Mouse (Mus musculus): Measurements from ENCODE around the gene Syne2. TPM values are rescaled to one million over a fixed set of nuclear protein-coding genes. Genes with fewer than 3 reads are reported as not detected.

The Syne2 gene
- polyA plus RNA-seq, 1 experiment, result 12.5 TPM

DNA sequence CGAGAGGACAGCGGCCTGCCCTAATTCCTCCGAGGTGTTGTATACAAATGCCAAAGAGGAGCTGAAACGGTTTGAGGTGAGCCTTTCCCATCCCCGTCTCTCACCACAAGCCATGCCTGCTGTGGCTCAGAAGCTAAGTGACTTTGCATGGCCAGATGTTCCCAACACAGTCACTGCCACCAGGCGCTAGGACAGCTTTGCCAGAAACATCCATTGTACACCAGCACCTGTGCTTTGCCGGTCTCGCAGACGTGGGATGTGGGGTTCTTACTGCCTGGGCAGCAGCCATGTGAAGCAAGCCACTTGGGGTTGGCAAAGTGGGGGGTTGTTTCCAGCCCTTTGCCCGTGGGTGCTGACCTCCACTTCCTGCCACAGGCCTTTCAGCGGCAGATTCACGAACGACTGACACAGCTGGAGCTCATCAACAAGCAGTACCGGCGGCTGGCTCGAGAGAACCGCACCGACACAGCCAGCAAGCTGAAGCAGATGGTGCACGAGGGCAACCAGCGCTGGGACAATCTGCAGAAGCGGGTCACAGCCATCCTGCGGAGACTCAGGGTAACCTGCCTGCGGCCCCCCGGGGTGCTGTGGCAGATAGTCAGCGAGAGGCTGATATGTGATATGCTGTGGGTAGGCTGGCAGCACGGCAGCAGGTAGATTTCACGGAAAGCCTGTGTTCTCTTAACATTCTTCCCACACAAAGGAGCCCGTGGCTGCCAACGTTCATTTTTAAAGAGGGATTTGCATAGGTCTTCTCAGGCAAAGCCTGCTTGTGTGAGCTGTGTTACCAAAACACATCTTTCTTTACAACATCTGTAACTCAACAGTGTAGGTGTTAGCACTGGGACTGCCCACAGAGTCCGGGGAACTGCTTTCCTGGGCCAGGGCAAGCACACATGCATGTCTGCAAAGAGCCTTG is 277.4 kb downstream of the Syne2 start:
- no peak for TF ChIP-seq CTCF (IDR thresholded peaks at IDR 0.05; ENCODE audit: control insufficient read depth, insufficient read depth, low read length)
- TF ChIP-seq POLR2A (IDR thresholded peaks at IDR 0.05; ENCODE audit: borderline replicate concordance, control insufficient read depth, low read depth, low read length), result no peak
- WGBS, result 73% methylated on average over 30 of the region's 30 CpGs
- H3K4me3 ChIP-seq (replicated peaks; ENCODE audit: control insufficient read depth, low read depth, low read length), result no peak overlapping the region

DNA sequence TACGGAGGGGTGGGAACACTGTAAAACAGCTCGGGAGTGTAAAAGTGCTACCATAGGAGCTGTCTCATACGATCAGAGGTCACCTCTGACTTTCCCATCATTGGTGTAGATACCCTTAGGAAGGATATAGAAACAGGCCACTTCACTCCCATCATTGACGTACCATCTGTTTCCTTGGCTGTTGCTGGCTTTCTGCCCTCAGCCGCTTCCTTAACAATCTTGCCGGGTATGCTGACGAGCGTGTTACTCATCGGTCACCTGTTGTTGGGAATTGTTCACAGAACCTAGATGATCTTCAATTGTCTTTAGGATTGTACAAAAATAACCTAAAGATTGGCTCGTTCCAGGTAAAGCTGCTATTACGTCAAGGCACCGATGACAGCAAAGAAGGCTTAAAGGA is 284.7 kb downstream of the Syne2 start:
- Histone ChIP-seq H3K4me1 (ENCODE audit: control insufficient read depth, insufficient read depth, low read length) (no peaks in the 10 kb centered on the region), H3K4me3 (replicated peaks; ENCODE audit: control insufficient read depth, low read depth, low read length) (no peak overlapping the region), H3K27ac (ENCODE audit: control insufficient read depth, insufficient read depth, low read depth, low read length, poor library complexity) (no peak overlapping the region)
- 83% methylated on average over 12 of the region's 12 CpGs for WGBS
- TF ChIP-seq POLR2A (IDR thresholded peaks at IDR 0.05; ENCODE audit: borderline replicate concordance, control insufficient read depth, low read depth, low read length), result no peak

More for the DNA sequence above, 277.4 kb downstream of the Syne2 start:
- Histone ChIP-seq H3K27ac (ENCODE audit: control insufficient read depth, insufficient read depth, low read depth, low read length, poor library complexity) (no peak overlapping the region), H3K4me1 (ENCODE audit: control insufficient read depth, insufficient read depth, low read length) (no peaks in the 10 kb centered on the region)

GRCm38 (mm10) chr12:76104596-76105351 is 286.8 kb downstream of the Syne2 start:
- H3K4me1 ChIP-seq (ENCODE audit: control insufficient read depth, insufficient read depth, low read length), result no peaks in the 10 kb centered on the region
- TF ChIP-seq POLR2A (IDR thresholded peaks at IDR 0.05; ENCODE audit: borderline replicate concordance, control insufficient read depth, low read depth, low read length) (no peak), CTCF (IDR thresholded peaks at IDR 0.05; ENCODE audit: control insufficient read depth, insufficient read depth, low read length) (no peak)
- no peak overlapping the region for H3K27ac ChIP-seq (ENCODE audit: control insufficient read depth, insufficient read depth, low read depth, low read length, poor library complexity)
- no peak overlapping the region for H3K4me3 ChIP-seq (replicated peaks; ENCODE audit: control insufficient read depth, low read depth, low read length)
- 88% methylated on average over 20 of the region's 20 CpGs for WGBS

DNA sequence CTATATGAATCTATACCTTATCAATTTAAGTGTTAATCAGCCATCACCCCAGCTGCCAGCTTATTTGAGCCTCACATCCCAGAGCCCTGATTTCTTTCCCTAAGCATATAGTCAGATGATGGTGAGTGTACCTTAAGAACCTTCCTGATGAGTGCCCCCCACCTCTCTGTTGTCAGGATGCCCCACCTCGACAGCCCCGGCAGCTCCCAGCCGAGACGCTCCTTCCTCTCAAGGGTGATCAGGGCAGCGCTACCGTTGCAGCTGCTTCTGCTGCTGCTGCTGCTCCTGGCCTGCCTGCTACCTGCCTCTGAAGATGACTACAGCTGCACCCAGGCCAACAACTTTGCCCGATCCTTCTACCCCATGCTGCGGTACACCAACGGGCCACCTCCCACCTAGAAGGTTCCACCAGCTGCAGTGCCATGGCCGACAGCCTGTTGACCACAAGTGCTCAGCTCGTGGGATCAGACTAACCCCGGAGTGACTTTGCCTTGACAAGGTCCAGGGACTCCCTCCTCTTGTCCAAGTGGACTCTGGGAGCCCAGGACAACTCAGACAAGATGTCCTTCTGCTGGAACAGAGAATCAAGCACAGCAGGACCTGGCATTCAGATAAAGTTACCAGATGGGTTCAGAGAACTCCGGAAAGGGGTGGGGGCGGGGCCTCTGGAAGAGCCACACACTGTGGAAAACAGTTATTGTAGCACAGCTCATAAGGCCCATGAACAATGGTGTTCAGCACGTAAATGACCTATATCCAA is 291.9 kb downstream of the Syne2 start:
- TF ChIP-seq CTCF (IDR thresholded peaks at IDR 0.05; ENCODE audit: control insufficient read depth, insufficient read depth, low read length) (no peak), POLR2A (IDR thresholded peaks at IDR 0.05; ENCODE audit: borderline replicate concordance, control insufficient read depth, low read depth, low read length) (no peak)
- Histone ChIP-seq H3K4me1 (ENCODE audit: control insufficient read depth, insufficient read depth, low read length) (no peaks in the 10 kb centered on the region), H3K27ac (ENCODE audit: control insufficient read depth, insufficient read depth, low read depth, low read length, poor library complexity) (no peak overlapping the region), H3K4me3 (replicated peaks; ENCODE audit: control insufficient read depth, low read depth, low read length) (no peak overlapping the region)
- 89% methylated on average over 15 of the region's 15 CpGs for WGBS

- TF ChIP-seq CTCF (IDR thresholded peaks at IDR 0.05; ENCODE audit: control insufficient read depth, insufficient read depth, low read length), result no peak
- H3K4me3 ChIP-seq (replicated peaks; ENCODE audit: control insufficient read depth, low read depth, low read length), result no peak overlapping the region
- no peak overlapping the region for H3K27ac ChIP-seq (ENCODE audit: control insufficient read depth, insufficient read depth, low read depth, low read length, poor library complexity)
- no peaks in the 10 kb centered on the region for H3K4me1 ChIP-seq (ENCODE audit: control insufficient read depth, insufficient read depth, low read length)
- WGBS, result 70% methylated on average over 3 of the region's 3 CpGs
These were observed 293.1 kb downstream of the Syne2 start for GRCm38 (mm10) chr12:76111046-76111445.

DNA sequence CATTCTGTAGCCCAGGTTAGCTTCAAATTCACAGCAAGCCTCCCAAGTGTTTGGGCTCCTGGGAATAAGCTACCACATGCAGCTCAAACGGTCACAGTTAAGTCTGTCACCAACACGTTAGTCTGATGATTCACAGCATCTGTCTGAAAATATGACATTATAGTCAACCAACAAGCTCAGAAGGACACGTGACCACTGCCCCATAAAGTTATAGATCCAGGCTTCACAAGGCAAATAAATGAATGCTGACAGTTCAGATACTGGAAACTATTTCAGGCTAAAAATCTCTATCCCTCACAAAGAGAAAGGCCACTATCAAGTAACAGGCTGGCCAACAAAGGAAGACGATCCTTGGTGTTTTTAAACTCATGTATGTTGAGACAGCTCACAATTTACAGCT is 298.6 kb downstream of the Syne2 start:
- Histone ChIP-seq H3K4me1 (ENCODE audit: control insufficient read depth, insufficient read depth, low read length) (no peaks in the 10 kb centered on the region), H3K4me3 (replicated peaks; ENCODE audit: control insufficient read depth, low read depth, low read length) (no peak overlapping the region), H3K27ac (ENCODE audit: control insufficient read depth, insufficient read depth, low read depth, low read length, poor library complexity) (no peak overlapping the region)
- no peak for TF ChIP-seq POLR2A (IDR thresholded peaks at IDR 0.05; ENCODE audit: borderline replicate concordance, control insufficient read depth, low read depth, low read length)
- TF ChIP-seq CTCF (IDR thresholded peaks at IDR 0.05; ENCODE audit: control insufficient read depth, insufficient read depth, low read length), result no peak
- 71% methylated on average over 4 of the region's 4 CpGs for WGBS

DNA sequence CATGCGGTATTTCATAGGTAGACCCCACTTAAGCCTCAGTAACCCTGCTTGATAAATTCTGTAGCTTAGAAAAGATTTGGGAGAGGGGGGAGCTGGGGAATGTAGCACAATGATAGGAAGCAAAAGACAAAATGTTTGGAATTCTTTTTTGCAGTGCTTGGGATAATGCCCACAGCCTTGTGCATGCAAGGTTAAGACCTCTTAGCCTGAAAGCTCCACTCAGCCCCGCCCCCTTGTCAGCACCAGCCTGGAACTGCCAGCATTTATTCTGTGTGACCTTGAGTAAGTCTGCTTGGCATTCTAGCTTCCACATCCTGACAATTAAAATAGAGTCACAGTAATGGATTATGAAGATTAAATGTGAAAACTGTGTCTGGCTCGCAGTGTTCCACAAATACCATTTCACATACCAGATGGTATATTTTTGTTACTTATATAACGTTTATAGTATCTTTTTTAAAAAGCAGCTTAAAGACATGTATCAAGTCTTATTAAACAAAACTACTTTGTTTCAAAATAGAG is 299.8 kb downstream of the Syne2 start:
- Histone ChIP-seq H3K27ac (ENCODE audit: control insufficient read depth, insufficient read depth, low read depth, low read length, poor library complexity) (no peak overlapping the region), H3K4me3 (replicated peaks; ENCODE audit: control insufficient read depth, low read depth, low read length) (no peak overlapping the region), H3K4me1 (ENCODE audit: control insufficient read depth, insufficient read depth, low read length) (no peaks in the 10 kb centered on the region; the same call in 1 of the 2 replicates)
- no peak for TF ChIP-seq POLR2A (IDR thresholded peaks at IDR 0.05; ENCODE audit: borderline replicate concordance, control insufficient read depth, low read depth, low read length)
- no peak for TF ChIP-seq CTCF (IDR thresholded peaks at IDR 0.05; ENCODE audit: control insufficient read depth, insufficient read depth, low read length)
- WGBS, result 79% methylated on average over 4 of the region's 4 CpGs

DNA sequence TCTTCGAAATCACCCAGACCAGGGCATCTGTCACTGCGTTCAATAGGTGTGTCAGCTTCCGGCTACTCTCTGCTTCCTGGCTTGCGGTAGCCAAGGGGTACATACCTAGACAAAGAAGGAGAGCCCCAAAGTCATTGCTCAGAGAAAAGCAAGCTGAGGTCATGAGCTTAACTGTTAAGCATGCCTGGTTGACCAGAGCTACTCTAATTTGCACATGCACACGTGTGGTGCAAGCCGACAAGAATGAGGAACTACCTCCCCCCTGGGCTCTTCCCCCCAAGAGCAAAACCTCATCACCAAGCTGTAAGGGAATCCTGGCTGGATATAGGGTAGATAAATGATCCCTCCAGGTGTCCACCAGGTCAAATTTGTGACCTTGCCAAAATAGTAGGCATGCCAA is 305.3 kb downstream of the Syne2 start:
- 54% methylated on average over 6 of the region's 6 CpGs for WGBS
- no peak for TF ChIP-seq POLR2A (IDR thresholded peaks at IDR 0.05; ENCODE audit: borderline replicate concordance, control insufficient read depth, low read depth, low read length)
- no peak for TF ChIP-seq CTCF (IDR thresholded peaks at IDR 0.05; ENCODE audit: control insufficient read depth, insufficient read depth, low read length)
- Histone ChIP-seq H3K4me1 (ENCODE audit: control insufficient read depth, insufficient read depth, low read length) (no peaks in the 10 kb centered on the region; the same call in 1 of the 2 replicates), H3K27ac (ENCODE audit: control insufficient read depth, insufficient read depth, low read depth, low read length, poor library complexity) (no peak overlapping the region), H3K4me3 (replicated peaks; ENCODE audit: control insufficient read depth, low read depth, low read length) (no peak overlapping the region)
